Comparison of ENCODE assay signal across 8 mouse cellular contexts in the genomic region with DNA sequence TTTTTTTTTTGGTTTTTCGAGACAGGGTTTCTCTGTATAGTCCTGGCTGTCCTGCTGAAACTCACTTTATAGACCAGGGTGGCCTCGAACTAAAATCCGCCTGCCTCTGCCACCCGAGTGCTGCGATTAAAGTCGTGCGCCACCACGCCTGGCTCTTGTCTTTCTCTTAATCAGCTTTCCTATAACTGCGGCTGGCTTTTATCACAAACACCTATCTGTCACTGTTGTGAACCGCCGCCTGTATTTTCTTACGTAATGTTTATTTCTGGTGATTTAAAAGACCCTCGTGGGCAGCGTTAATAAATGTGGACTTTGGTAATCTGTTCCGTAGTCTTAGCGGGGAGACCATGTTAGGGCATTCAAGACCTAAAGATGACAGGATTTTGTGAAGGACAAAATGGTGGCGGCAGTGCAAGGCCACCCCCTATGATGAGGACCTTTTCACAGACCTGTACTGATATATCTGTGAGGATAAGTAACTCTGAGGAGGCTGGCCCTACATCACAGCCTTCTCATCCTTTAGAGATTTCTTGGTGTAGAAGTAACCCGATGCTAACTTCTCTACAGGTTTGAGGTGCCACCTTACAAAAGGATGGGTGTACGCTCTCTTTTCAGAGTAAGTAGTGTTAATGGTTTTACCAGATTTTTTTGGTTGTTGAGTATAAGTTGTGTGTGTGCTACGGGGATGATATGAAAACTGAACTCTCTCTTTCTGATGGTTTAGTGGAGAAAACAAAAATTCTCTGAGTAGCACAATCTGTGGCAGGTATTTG. TPM values are rescaled to one million over a fixed set of nuclear protein-coding genes. Genes with fewer than 3 reads are reported as not detected.
DNase-seq lines count a peak whose midpoint lies in the region; ATAC-seq and TF ChIP-seq lines count a peak whose summit lies in the region.

No protein-coding gene starts in this region.

- H3K4me3 ChIP-seq in embryonic facial prominence, embryonic 14.5 days (ENCODE audit: low read depth, low read length) = peak overlapping the region; percentile 68
- H3K4me3 ChIP-seq in intestine, embryonic 14.5 days (ENCODE audit: low read depth, low read length) = peak overlapping the region; percentile 88
- H3K4me3 ChIP-seq in midbrain, postnatal 0 days (ENCODE audit: low read depth, low read length) = peak overlapping the region; percentile 69

- WGBS in embryonic facial prominence, embryonic 14.5 days = under 1% methylated on average over 20 of the region's 20 CpGs
- under 1% methylated on average over 20 of the region's 20 CpGs for WGBS in intestine, embryonic 14.5 days
- WGBS in midbrain, postnatal 0 days = under 1% methylated on average over 20 of the region's 20 CpGs

- peak overlapping the region; percentile 86 for H3K4me2 ChIP-seq in embryonic facial prominence, embryonic 14.5 days (ENCODE audit: low read depth, low read length)
- H3K4me2 ChIP-seq in intestine, embryonic 14.5 days (ENCODE audit: low read length) = peak overlapping the region; percentile 76
- H3K4me2 ChIP-seq in midbrain, postnatal 0 days (ENCODE audit: low read depth, low read length, poor library complexity, severe bottlenecking) = peak overlapping the region; percentile 59

- TF ChIP-seq CTCF in midbrain, postnatal 0 days (IDR thresholded peaks at IDR 0.05) = no peak

- no peak for ATAC-seq in embryonic facial prominence, embryonic 14.5 days (ENCODE audit: low read depth)
- no peak for ATAC-seq in intestine, embryonic 14.5 days (replicated peaks; ENCODE audit: low FRiP score, low TSS enrichment, low read depth)
- ATAC-seq in midbrain, postnatal 0 days (ENCODE audit: low FRiP score) = no peak

- peak overlapping the region; percentile 94 for H3K9ac ChIP-seq in embryonic facial prominence, embryonic 14.5 days (ENCODE audit: low read depth, low read length)
- H3K9ac ChIP-seq in intestine, embryonic 14.5 days (ENCODE audit: low read length) = peak overlapping the region; percentile 99
- peak overlapping the region; percentile 92 for H3K9ac ChIP-seq in midbrain, postnatal 0 days (replicated peaks; ENCODE audit: low read length, poor library complexity, severe bottlenecking)

- H3K27me3 ChIP-seq in embryonic facial prominence, embryonic 14.5 days (replicated peaks; ENCODE audit: control insufficient read depth, insufficient read depth, low read length) = no peaks in the 10 kb centered on the region
- no peaks in the 10 kb centered on the region for H3K27me3 ChIP-seq in intestine, embryonic 14.5 days (replicated peaks; ENCODE audit: control insufficient read depth, insufficient read depth, low read length)
- no peaks in the 10 kb centered on the region for H3K27me3 ChIP-seq in midbrain, postnatal 0 days (ENCODE audit: insufficient read depth, low read length)

- intact Hi-C loops in heart, postnatal 25 days (cut with DNase I) = loop anchor here (2.0 to 5.0 kb wide), 2 partner anchors 15 to 94 kb away; a partner anchor contains a TSS

- H3K27ac ChIP-seq in embryonic facial prominence, embryonic 14.5 days (replicated peaks; ENCODE audit: low read depth, low read length) = peak overlapping the region; percentile 88
- H3K27ac ChIP-seq in intestine, embryonic 14.5 days (ENCODE audit: low read depth) = peak overlapping the region; percentile 90
- peak overlapping the region; percentile 77 for H3K27ac ChIP-seq in midbrain, postnatal 0 days (ENCODE audit: low read depth, low read length)

- no peaks in the 10 kb centered on the region for H3K9me3 ChIP-seq in embryonic facial prominence, embryonic 14.5 days (ENCODE audit: control insufficient read depth, low read length)
- H3K9me3 ChIP-seq in intestine, embryonic 14.5 days (ENCODE audit: control insufficient read depth, low read length) = no peaks in the 10 kb centered on the region
- no peaks in the 10 kb centered on the region for H3K9me3 ChIP-seq in midbrain, postnatal 0 days (ENCODE audit: low read length)

- peak; percentile 90 for DNase-seq in heart, adult 11 months
- DNase-seq in heart, postnatal 25 days (ENCODE audit: low spot score) = no peak
- DNase-seq in CD4-positive helper T cell, adult 2 months (ENCODE audit: low read depth, low spot score) = peak; percentile 60
- no peak for DNase-seq in embryonic facial prominence, embryonic 14.5 days (ENCODE audit: low spot score)
- no peak for DNase-seq in intestine, embryonic 14.5 days (ENCODE audit: low spot score)
- DNase-seq in midbrain, postnatal 0 days (ENCODE audit: low spot score) = peak; percentile 45
- no peak for DNase-seq in gastrocnemius, postnatal 10 days
- no peak for DNase-seq in adrenal gland, adult 18-20 months (ENCODE audit: low spot score in 2 of 2)

- peaks cover 29% of the 10 kb centered on the region for H3K36me3 ChIP-seq in embryonic facial prominence, embryonic 14.5 days (ENCODE audit: control insufficient read depth, insufficient read depth, low read length)
- H3K36me3 ChIP-seq in intestine, embryonic 14.5 days (ENCODE audit: control insufficient read depth, insufficient read depth, low read length) = peaks cover 29% of the 10 kb centered on the region
- peaks cover 11% of the 10 kb centered on the region; the same call in 1 of the 2 replicates for H3K36me3 ChIP-seq in midbrain, postnatal 0 days (ENCODE audit: insufficient read depth, low read length)

- H3K4me1 ChIP-seq in embryonic facial prominence, embryonic 14.5 days (ENCODE audit: control insufficient read depth, insufficient read depth, low read length) = peaks cover 18% of the 10 kb centered on the region
- H3K4me1 ChIP-seq in intestine, embryonic 14.5 days (replicated peaks; ENCODE audit: control insufficient read depth, insufficient read depth, low read length) = peaks cover 29% of the 10 kb centered on the region
- peaks cover 10% of the 10 kb centered on the region; the same call in 1 of the 2 replicates for H3K4me1 ChIP-seq in midbrain, postnatal 0 days (ENCODE audit: insufficient read depth, low read length)

RNA-seq across cellular contexts. Expression of a gene that starts 0.6 kb away (rescaled TPM):
- total RNA-seq in heart, postnatal 25 days (2021) = 10 to 100 TPM; 36.1 to 38.0 TPM
- polyA plus RNA-seq in embryonic facial prominence, embryonic 14.5 days (2014; fragmentation: Nextera tagmentation; extraction: Ambion mirVana) = 100 and 107 TPM in 2 replicates
- 121 and 126 TPM in 2 replicates for polyA plus RNA-seq in intestine, embryonic 14.5 days (2014; fragmentation: Nextera tagmentation; extraction: Ambion mirVana)
- 111 and 133 TPM in 2 replicates for total RNA-seq in midbrain, postnatal 0 days (2014; rRNA removed)
- polyA plus RNA-seq in midbrain, postnatal 0 days (2015; fragmentation: Nextera tagmentation; extraction: Ambion mirVana) = 212 and 223 TPM in 2 replicates
- 10 to 100 TPM; 29.4 to 36.7 TPM for total RNA-seq in gastrocnemius, postnatal 10 days (2021)
- total RNA-seq in adrenal gland, adult 18-20 months (2021) = 100 to 1,000 TPM; 373 to 425 TPM

RNA-seq across cellular contexts. Expression of a gene that starts 11.9 kb away (rescaled TPM):
- 10 to 100 TPM; 17.9 to 18.9 TPM for total RNA-seq in heart, postnatal 25 days (2021)
- polyA plus RNA-seq in embryonic facial prominence, embryonic 14.5 days (2014; fragmentation: Nextera tagmentation; extraction: Ambion mirVana) = 76.6 and 80.1 TPM in 2 replicates
- polyA plus RNA-seq in intestine, embryonic 14.5 days (2014; fragmentation: Nextera tagmentation; extraction: Ambion mirVana) = 96.3 and 97.8 TPM in 2 replicates
- total RNA-seq in midbrain, postnatal 0 days (2014; rRNA removed) = 50.9 and 65.7 TPM in 2 replicates
- 85.9 and 88.2 TPM in 2 replicates for polyA plus RNA-seq in midbrain, postnatal 0 days (2015; fragmentation: Nextera tagmentation; extraction: Ambion mirVana)
- total RNA-seq in gastrocnemius, postnatal 10 days (2021) = 10 to 100 TPM; 26.5 to 27.4 TPM
- 10 to 100 TPM; 62.4 to 66.2 TPM for total RNA-seq in adrenal gland, adult 18-20 months (2021)

RNA-seq across cellular contexts. Expression of a gene that starts 16.8 kb away (rescaled TPM):
- not detected for total RNA-seq in heart, postnatal 25 days (2021)
- polyA plus RNA-seq in embryonic facial prominence, embryonic 14.5 days (2014; fragmentation: Nextera tagmentation; extraction: Ambion mirVana) = 0.85 and 1.9 TPM in 2 replicates
- polyA plus RNA-seq in intestine, embryonic 14.5 days (2014; fragmentation: Nextera tagmentation; extraction: Ambion mirVana) = 0.90 and 1.3 TPM in 2 replicates
- total RNA-seq in midbrain, postnatal 0 days (2014; rRNA removed) = not detected in 2 replicates
- polyA plus RNA-seq in midbrain, postnatal 0 days (2015; fragmentation: Nextera tagmentation; extraction: Ambion mirVana) = 0.64 TPM in 1 of 2 replicates, not detected in the other
- under 1 TPM in 1 of 2 experiments, not detected in 1; 0.65 TPM for total RNA-seq in gastrocnemius, postnatal 10 days (2021)
- 1 to 10 TPM; 2.0 to 2.3 TPM for total RNA-seq in adrenal gland, adult 18-20 months (2021)

RNA-seq across cellular contexts. Expression of a gene that starts 17.5 kb away (rescaled TPM):
- 10 to 100 TPM; 27.6 to 31.0 TPM for total RNA-seq in heart, postnatal 25 days (2021)
- 140 and 142 TPM in 2 replicates for polyA plus RNA-seq in embryonic facial prominence, embryonic 14.5 days (2014; fragmentation: Nextera tagmentation; extraction: Ambion mirVana)
- 114 and 132 TPM in 2 replicates for polyA plus RNA-seq in intestine, embryonic 14.5 days (2014; fragmentation: Nextera tagmentation; extraction: Ambion mirVana)
- 112 and 147 TPM in 2 replicates for total RNA-seq in midbrain, postnatal 0 days (2014; rRNA removed)
- polyA plus RNA-seq in midbrain, postnatal 0 days (2015; fragmentation: Nextera tagmentation; extraction: Ambion mirVana) = 104 and 106 TPM in 2 replicates
- total RNA-seq in gastrocnemius, postnatal 10 days (2021) = 10 to 100 TPM; 35.6 to 46.3 TPM
- 100 to 1,000 TPM in 1 of 2 experiments, 10 to 100 TPM in 1; 78.2 to 103 TPM for total RNA-seq in adrenal gland, adult 18-20 months (2021)

RNA-seq across cellular contexts. Expression of a gene that starts 33.1 kb away (rescaled TPM):
- total RNA-seq in heart, postnatal 25 days (2021) = 10 to 100 TPM; 37.5 to 48.1 TPM
- polyA plus RNA-seq in embryonic facial prominence, embryonic 14.5 days (2014; fragmentation: Nextera tagmentation; extraction: Ambion mirVana) = 152 and 171 TPM in 2 replicates
- 168 and 172 TPM in 2 replicates for polyA plus RNA-seq in intestine, embryonic 14.5 days (2014; fragmentation: Nextera tagmentation; extraction: Ambion mirVana)
- total RNA-seq in midbrain, postnatal 0 days (2014; rRNA removed) = 67.4 and 75.6 TPM in 2 replicates
- 90.0 and 92.8 TPM in 2 replicates for polyA plus RNA-seq in midbrain, postnatal 0 days (2015; fragmentation: Nextera tagmentation; extraction: Ambion mirVana)
- total RNA-seq in gastrocnemius, postnatal 10 days (2021) = 10 to 100 TPM; 40.8 to 61.8 TPM
- 100 to 1,000 TPM; 127 to 144 TPM for total RNA-seq in adrenal gland, adult 18-20 months (2021)

Comparison
In these comparisons a context has a peak if more than half of its experiments do, and no peak if none do; other contexts are left out.
1. DNase-seq: peak in heart, adult 11 months (single experiment), CD4-positive helper T cell, adult 2 months (single experiment) and midbrain, postnatal 0 days (single experiment); none in heart, postnatal 25 days (single experiment), embryonic facial prominence, embryonic 14.5 days (single experiment), intestine, embryonic 14.5 days (single experiment), gastrocnemius, postnatal 10 days (single experiment) and adrenal gland, adult 18-20 months (0 of 2).
2. Peak in every context shown above with its lines, with median percentiles within 50 percentile points of each other: H3K27ac ChIP-seq, H3K4me2 ChIP-seq, H3K4me3 ChIP-seq and H3K9ac ChIP-seq.